ENCODE assay signal across 21 mouse cellular contexts in the genomic region with DNA sequence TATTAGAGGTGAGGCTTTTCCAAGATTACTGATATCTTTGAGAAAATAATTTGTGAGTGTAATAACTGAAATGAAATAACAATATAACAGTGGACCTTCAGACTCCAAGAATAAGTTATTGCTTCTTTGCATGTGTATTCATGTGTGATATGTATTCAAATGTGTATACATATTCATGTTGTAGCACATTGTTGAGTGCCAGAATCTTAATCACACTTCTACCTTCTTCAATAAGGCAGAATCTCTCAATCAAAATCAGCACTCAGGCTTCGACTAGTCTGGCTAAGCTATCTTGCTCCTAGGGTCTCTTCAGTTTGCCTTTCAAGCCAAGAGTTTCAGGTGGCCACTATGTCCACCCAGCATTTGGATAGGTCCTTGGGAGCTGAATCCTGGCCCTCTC.
"Had no signal": no experiment of that assay in that cellular context is flagged by ENCODE, and none has a peak within 500 bp of the region (broad histone marks: within the 10 kb centered on the region; RNA-seq: fewer than 3 reads in every experiment).

No protein-coding gene starts in this region.

- DNase-seq: lung, adult 2 months; lung, postnatal 14 days; lung, postnatal 36 days; retina, postnatal 1 day; right cerebral cortex, adult 18-20 months; right cerebral cortex, postnatal 25 days; right cerebral cortex, postnatal 4 days; spleen, adult 18-20 months; thymus, adult 18-20 months; thymus, postnatal 14 days; thymus, postnatal 36 days had no signal

- H3K36me3 ChIP-seq: lung, embryonic 15.5 days; midbrain, embryonic 13.5 days; neural tube, embryonic 13.5 days; neural tube, embryonic 15.5 days had no signal

- H3K4me2 ChIP-seq: lung, embryonic 15.5 days; midbrain, embryonic 11.5 days; midbrain, embryonic 13.5 days; neural tube, embryonic 13.5 days; neural tube, embryonic 15.5 days had no signal

- H3K27ac ChIP-seq: lung, embryonic 15.5 days; macrophage; midbrain, embryonic 13.5 days; neural tube, embryonic 13.5 days; neural tube, embryonic 15.5 days had no signal

- H3K4me1 ChIP-seq: lung, embryonic 15.5 days; megakaryocyte, embryonic 14.5 days; midbrain, embryonic 13.5 days; neural tube, embryonic 13.5 days; neural tube, embryonic 15.5 days had no signal

- H3K9me3 ChIP-seq: lung, embryonic 15.5 days; megakaryocyte, embryonic 14.5 days; midbrain, embryonic 13.5 days; neural tube, embryonic 13.5 days; neural tube, embryonic 15.5 days had no signal

- H3K9ac ChIP-seq: lung, embryonic 15.5 days; midbrain, embryonic 13.5 days; neural tube, embryonic 13.5 days; neural tube, embryonic 15.5 days had no signal

- ATAC-seq: lung, postnatal 0 days; midbrain, embryonic 13.5 days; midbrain, embryonic 16.5 days had no signal

- H3K27me3 ChIP-seq: lung, embryonic 15.5 days; megakaryocyte, embryonic 14.5 days; midbrain, embryonic 13.5 days; neural tube, embryonic 13.5 days; neural tube, embryonic 15.5 days had no signal

- H3K4me3 ChIP-seq: lung, embryonic 15.5 days; megakaryocyte, embryonic 14.5 days; midbrain, embryonic 13.5 days; myocyte; neural tube, embryonic 13.5 days; neural tube, embryonic 15.5 days had no signal
